Mouse (Mus musculus) heart, embryonic 15.5 days (tissue): ENCODE results near the gene Otud7a. TPM values are rescaled to one million over a fixed set of nuclear protein-coding genes. Genes with fewer than 3 reads are reported as not detected.

ENCODE experiments used
- ATAC-seq: fragments of 200-750 bp; cut with Nextera tagmentation; replicated peaks from 2 replicates; pipeline ENCODE4 v1.8.0; 2017; ENCODE audit warnings: low read depth, moderate TSS enrichment; ENCODE audit not compliant: insufficient number of reproducible peaks, insufficient read depth, low FRiP score
- H3K27ac ChIP-seq: fragments of 300-500 bp; sonication (generic); 2 replicates; pipeline ENCODE4 v1.5.1; 2015; ENCODE audit warnings: mild to moderate bottlenecking, inconsistent platforms
- H3K27me3 ChIP-seq: fragments of 300-500 bp; sonication (generic); 2 replicates; pipeline ENCODE4 v1.6.1; 2015; ENCODE audit warnings: inconsistent platforms
- H3K36me3 ChIP-seq: fragments of 300-500 bp; sonication (generic); 2 replicates; pipeline ENCODE4 v1.6.1; 2015; ENCODE audit warnings: mild to moderate bottlenecking, inconsistent platforms
- H3K4me1 ChIP-seq: fragments of 300-500 bp; sonication (generic); replicated peaks from 2 replicates; pipeline ENCODE4 v1.6.1; 2015; ENCODE audit warnings: inconsistent platforms
- H3K4me2 ChIP-seq: fragments of 300-500 bp; sonication (generic); 2 replicates; pipeline ENCODE4 v1.6.1; 2015; ENCODE audit warnings: inconsistent platforms, mild to moderate bottlenecking, moderate library complexity
- H3K4me3 ChIP-seq: fragments of 300-500 bp; sonication (generic); 2 replicates; pipeline ENCODE4 v1.5.1; 2015; ENCODE audit warnings: mild to moderate bottlenecking, inconsistent platforms
- H3K9ac ChIP-seq: fragments of 300-500 bp; sonication (generic); 2 replicates; pipeline ENCODE4 v1.6.1; 2015; ENCODE audit warnings: mild to moderate bottlenecking, inconsistent platforms
- H3K9me3 ChIP-seq: fragments of 300-500 bp; sonication (generic); replicated peaks from 2 replicates; pipeline ENCODE4 v1.6.1; 2016; ENCODE audit warnings: inconsistent platforms
- WGBS: fragments of 180-500 bp; shearing (Covaris S2); methylation state at CpG from one replicate; pipeline ENCODE4 v1.1.7; 2015; ENCODE audit warnings: mixed read lengths; 5-methylcytosine and 5-hydroxymethylcytosine counted together
- polyA plus RNA-seq: library from polyadenylated mRNA; unstranded; fragments of >200 nt; fragmentation: Nextera tagmentation; extraction: Ambion mirVana; gene quantifications from 2 replicates; pipeline ENCODE4 v1.2.1, GENCODE M21; 2015

The Otud7a gene
- 0.18 and 0.29 TPM in 2 replicates for polyA plus RNA-seq

- under 1% methylated on average over 98 of the region's 123 CpGs for WGBS
- Histone ChIP-seq H3K36me3 (no peaks in the 10 kb centered on the region), H3K4me1 (peaks cover 10% of the 10 kb centered on the region), H3K9me3 (no peaks in the 10 kb centered on the region), H3K4me2 (peak within 1 kb of the TSS; percentile 94), H3K4me3 (peak within 1 kb of the TSS; percentile 60), H3K27me3 (peaks cover 35% of the 10 kb centered on the region), H3K27ac (no peak within 1 kb of the TSS), H3K9ac (peak within 1 kb of the TSS; percentile 33)
- ATAC-seq = peak; percentile 69
These were observed at the start of gene Otud7a for GRCm38 (mm10) chr7:63444484-63445345. Otud7a (plus strand) TSS chr7:63444751.

- Histone ChIP-seq H3K36me3 (no peaks in the 10 kb centered on the region), H3K27me3 (no peaks in the 10 kb centered on the region), H3K27ac (no peak overlapping the region), H3K4me1 (no peaks in the 10 kb centered on the region), H3K9ac (no peak overlapping the region), H3K4me2 (no peak overlapping the region), H3K9me3 (0 out of 2 replicates have a peak, but pooled peaks cover 2% of the 10 kb centered on the region), H3K4me3 (no peak overlapping the region)
- no peak for ATAC-seq
These were observed 38.6 kb upstream of the Otud7a start for GRCm38 (mm10) chr7:63405988-63406387.

- 0 out of 2 replicates have a peak overlapping the region, but pooled peaks have one; percentile 33 for H3K9ac ChIP-seq
- WGBS = 28% methylated on average over 10 of the region's 10 CpGs
- H3K9me3 ChIP-seq = no peaks in the 10 kb centered on the region
- no peak for ATAC-seq
- peak overlapping the region; percentile 60 for H3K4me3 ChIP-seq
- no peaks in the 10 kb centered on the region for H3K36me3 ChIP-seq
- H3K27ac ChIP-seq = no peak overlapping the region
- peaks cover 10% of the 10 kb centered on the region for H3K4me1 ChIP-seq
- H3K27me3 ChIP-seq = peaks cover 35% of the 10 kb centered on the region
- H3K4me2 ChIP-seq = peak overlapping the region; percentile 94
These were observed 772 bp downstream of the Otud7a start for GRCm38 (mm10) chr7:63445346-63445700.

- WGBS = 33% methylated on average over 1 of the region's 1 CpGs
- no peaks in the 10 kb centered on the region for H3K36me3 ChIP-seq
These were observed 2.4 kb downstream of the Otud7a start for GRCm38 (mm10) chr7:63446951-63447350.

GRCm38 (mm10) chr7:63455228-63455627 is 10.7 kb downstream of the Otud7a start:
- Histone ChIP-seq H3K4me2 (no peak overlapping the region), H3K9ac (no peak overlapping the region), H3K27ac (no peak overlapping the region), H3K4me1 (no peaks in the 10 kb centered on the region), H3K9me3 (no peaks in the 10 kb centered on the region), H3K4me3 (no peak overlapping the region), H3K36me3 (no peaks in the 10 kb centered on the region), H3K27me3 (no peaks in the 10 kb centered on the region)
- WGBS = 70% methylated on average over 3 of the region's 3 CpGs
- ATAC-seq = no peak

More at GRCm38 (mm10) chr7:63446951-63447350, 2.4 kb downstream of the Otud7a start:
- H3K4me2 ChIP-seq = no peak overlapping the region
- H3K27ac ChIP-seq = no peak overlapping the region
- H3K4me1 ChIP-seq = peaks cover 10% of the 10 kb centered on the region
- peaks cover 35% of the 10 kb centered on the region for H3K27me3 ChIP-seq
- H3K9me3 ChIP-seq = no peaks in the 10 kb centered on the region
- no peak overlapping the region for H3K9ac ChIP-seq
- ATAC-seq = no peak
- no peak overlapping the region for H3K4me3 ChIP-seq

GRCm38 (mm10) chr7:63462234-63462633 is 17.7 kb downstream of the Otud7a start:
- no peak for ATAC-seq
- no peaks in the 10 kb centered on the region for H3K9me3 ChIP-seq
- H3K36me3 ChIP-seq = no peaks in the 10 kb centered on the region
- H3K27ac ChIP-seq = no peak overlapping the region
- H3K9ac ChIP-seq = no peak overlapping the region
- 69% methylated on average over 2 of the region's 2 CpGs for WGBS
- no peak overlapping the region for H3K4me3 ChIP-seq
- H3K4me1 ChIP-seq = no peaks in the 10 kb centered on the region
- H3K27me3 ChIP-seq = no peaks in the 10 kb centered on the region
- no peak overlapping the region for H3K4me2 ChIP-seq

- no peak for ATAC-seq
- Histone ChIP-seq H3K4me1 (no peaks in the 10 kb centered on the region), H3K4me3 (no peak overlapping the region), H3K9me3 (no peaks in the 10 kb centered on the region), H3K4me2 (no peak overlapping the region), H3K36me3 (no peaks in the 10 kb centered on the region), H3K27ac (no peak overlapping the region), H3K27me3 (no peaks in the 10 kb centered on the region), H3K9ac (no peak overlapping the region)
- WGBS = 67% methylated on average over 2 of the region's 2 CpGs
These were observed 18.1 kb downstream of the Otud7a start for GRCm38 (mm10) chr7:63462684-63463083.

- H3K27me3 ChIP-seq = no peaks in the 10 kb centered on the region
- H3K9ac ChIP-seq = no peak overlapping the region
- H3K36me3 ChIP-seq = no peaks in the 10 kb centered on the region
- H3K9me3 ChIP-seq = no peaks in the 10 kb centered on the region
- no peak for ATAC-seq
- no peak overlapping the region for H3K4me2 ChIP-seq
- no peaks in the 10 kb centered on the region for H3K4me1 ChIP-seq
- H3K27ac ChIP-seq = no peak overlapping the region
- H3K4me3 ChIP-seq = no peak overlapping the region
- WGBS = 85% methylated on average over 6 of the region's 6 CpGs
These were observed 22.2 kb downstream of the Otud7a start for GRCm38 (mm10) chr7:63466729-63467128.

GRCm38 (mm10) chr7:63468258-63468657 is 23.7 kb downstream of the Otud7a start:
- H3K27ac ChIP-seq = no peak overlapping the region
- H3K9me3 ChIP-seq = no peaks in the 10 kb centered on the region
- no peak overlapping the region for H3K4me2 ChIP-seq
- no peak overlapping the region for H3K4me3 ChIP-seq
- H3K4me1 ChIP-seq = no peaks in the 10 kb centered on the region
- H3K27me3 ChIP-seq = no peaks in the 10 kb centered on the region
- no peak overlapping the region for H3K9ac ChIP-seq
- ATAC-seq = no peak
- no peaks in the 10 kb centered on the region for H3K36me3 ChIP-seq
- 70% methylated on average over 3 of the region's 3 CpGs for WGBS

GRCm38 (mm10) chr7:63483091-63483490 is 38.5 kb downstream of the Otud7a start:
- Histone ChIP-seq H3K4me1 (no peaks in the 10 kb centered on the region), H3K27ac (no peak overlapping the region), H3K9me3 (no peaks in the 10 kb centered on the region), H3K27me3 (no peaks in the 10 kb centered on the region), H3K36me3 (no peaks in the 10 kb centered on the region), H3K9ac (no peak overlapping the region), H3K4me3 (no peak overlapping the region), H3K4me2 (no peak overlapping the region)
- 72% methylated on average over 2 of the region's 2 CpGs for WGBS
- ATAC-seq = no peak

GRCm38 (mm10) chr7:63497051-63497547 is 52.5 kb downstream of the Otud7a start:
- Histone ChIP-seq H3K4me3 (no peak overlapping the region), H3K36me3 (no peaks in the 10 kb centered on the region), H3K4me2 (no peak overlapping the region), H3K27ac (no peak overlapping the region), H3K9ac (no peak overlapping the region), H3K4me1 (no peaks in the 10 kb centered on the region), H3K9me3 (no peaks in the 10 kb centered on the region), H3K27me3 (no peaks in the 10 kb centered on the region)
- 64% methylated on average over 9 of the region's 9 CpGs for WGBS
- ATAC-seq = no peak

- no peaks in the 10 kb centered on the region for H3K9me3 ChIP-seq
- no peak overlapping the region for H3K27ac ChIP-seq
- no peak overlapping the region for H3K9ac ChIP-seq
- H3K4me3 ChIP-seq = no peak overlapping the region
- H3K36me3 ChIP-seq = no peaks in the 10 kb centered on the region
- no peaks in the 10 kb centered on the region for H3K4me1 ChIP-seq
- no peaks in the 10 kb centered on the region for H3K27me3 ChIP-seq
- no peak overlapping the region for H3K4me2 ChIP-seq
- ATAC-seq = no peak
- WGBS = 22% methylated on average over 2 of the region's 2 CpGs
These were observed 59.7 kb downstream of the Otud7a start for GRCm38 (mm10) chr7:63504202-63504601.
